Mouse (Mus musculus): Measurements from ENCODE around the gene B230118H07Rik. TPM values are rescaled to one million over a fixed set of nuclear protein-coding genes. Genes with fewer than 3 reads are reported as not detected.

Gene B230118H07Rik
- polyA plus RNA-seq, 1 experiment, result 51.8 TPM

DNA sequence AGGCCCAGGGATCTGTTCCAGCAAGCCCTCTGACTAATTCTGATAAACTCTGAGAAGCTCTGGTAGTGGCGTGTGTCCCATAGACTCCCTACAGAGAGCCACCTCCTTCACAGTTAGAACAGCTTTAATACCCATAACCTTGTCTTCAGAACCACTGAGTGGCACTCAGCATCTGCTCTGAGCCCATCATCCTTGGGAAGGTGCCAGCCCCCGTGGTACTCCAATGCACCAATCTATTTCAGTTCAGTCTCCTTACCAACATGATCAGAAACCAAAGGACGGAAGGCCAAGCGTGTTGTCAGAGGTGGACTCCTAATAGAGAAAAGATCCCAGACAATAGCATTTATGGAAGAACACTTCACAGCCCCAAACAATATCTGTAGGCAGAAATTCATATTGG is 124.2 kb downstream of the B230118H07Rik start:
- TF ChIP-seq POLR2A (IDR thresholded peaks at IDR 0.05; ENCODE audit: control insufficient read depth, low read depth, low read length) (no peak), CTCF (IDR thresholded peaks at IDR 0.05; ENCODE audit: control insufficient read depth, insufficient read depth, insufficient replicate concordance, low read depth, low read length) (no peak)
- Histone ChIP-seq H3K4me3 (ENCODE audit: control insufficient read depth, low read depth, low read length) (no peak overlapping the region), H3K4me1 (ENCODE audit: control insufficient read depth, insufficient read depth, low read length) (peaks cover 2% of the 10 kb centered on the region; the same call in 1 of the 2 replicates), H3K27ac (ENCODE audit: control insufficient read depth, insufficient read depth, low read depth, low read length) (no peak overlapping the region), H3K27me3 (ENCODE audit: control insufficient read depth, insufficient read depth, low read length) (no peaks in the 10 kb centered on the region), H3K36me3 (ENCODE audit: control insufficient read depth, insufficient read depth, low read length) (no peaks in the 10 kb centered on the region)

GRCm38 (mm10) chr2:101520503-101520902 is 128.8 kb downstream of the B230118H07Rik start:
- Histone ChIP-seq H3K27ac (ENCODE audit: control insufficient read depth, insufficient read depth, low read depth, low read length) (no peak overlapping the region), H3K4me3 (ENCODE audit: control insufficient read depth, low read depth, low read length) (no peak overlapping the region), H3K4me1 (ENCODE audit: control insufficient read depth, insufficient read depth, low read length) (peaks cover 2% of the 10 kb centered on the region; the same call in 1 of the 2 replicates), H3K27me3 (ENCODE audit: control insufficient read depth, insufficient read depth, low read length) (no peaks in the 10 kb centered on the region), H3K36me3 (ENCODE audit: control insufficient read depth, insufficient read depth, low read length) (no peaks in the 10 kb centered on the region)
- no peak for TF ChIP-seq POLR2A (IDR thresholded peaks at IDR 0.05; ENCODE audit: control insufficient read depth, low read depth, low read length)
- no peak for TF ChIP-seq CTCF (IDR thresholded peaks at IDR 0.05; ENCODE audit: control insufficient read depth, insufficient read depth, insufficient replicate concordance, low read depth, low read length)

DNA sequence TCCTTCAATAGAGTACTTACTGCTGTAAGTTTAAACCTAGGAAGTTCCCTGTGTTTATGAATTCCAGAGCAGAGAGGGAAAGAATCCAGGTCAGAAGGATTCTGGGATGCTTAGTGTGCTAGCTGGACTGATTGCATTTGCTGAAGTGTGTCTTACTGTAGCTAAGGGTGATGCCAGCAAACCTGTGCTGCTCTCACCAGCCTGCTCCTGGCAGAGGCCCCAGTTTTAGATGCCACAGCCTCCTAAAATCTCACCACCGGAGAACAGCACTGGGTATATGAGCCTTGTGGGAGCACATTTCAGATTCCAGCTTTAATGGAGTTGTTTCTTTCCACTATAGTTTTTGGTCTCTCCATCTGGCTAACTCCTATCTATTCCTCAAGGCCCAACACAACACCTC is 129.4 kb downstream of the B230118H07Rik start:
- no peak overlapping the region for H3K27ac ChIP-seq (ENCODE audit: control insufficient read depth, insufficient read depth, low read depth, low read length)
- TF ChIP-seq POLR2A (IDR thresholded peaks at IDR 0.05; ENCODE audit: control insufficient read depth, low read depth, low read length) (no peak), CTCF (IDR thresholded peaks at IDR 0.05; ENCODE audit: control insufficient read depth, insufficient read depth, insufficient replicate concordance, low read depth, low read length) (no peak)
- no peak overlapping the region for H3K4me3 ChIP-seq (ENCODE audit: control insufficient read depth, low read depth, low read length)
- H3K4me1 ChIP-seq (ENCODE audit: control insufficient read depth, insufficient read depth, low read length), result peaks cover 2% of the 10 kb centered on the region; the same call in 1 of the 2 replicates
- no peaks in the 10 kb centered on the region for H3K27me3 ChIP-seq (ENCODE audit: control insufficient read depth, insufficient read depth, low read length)
- no peaks in the 10 kb centered on the region for H3K36me3 ChIP-seq (ENCODE audit: control insufficient read depth, insufficient read depth, low read length)

Other genes starting within 250 kb of the B230118H07Rik start
- 0.35 and 0.37 TPM in 2 replicates for gene Rag2, start 24.8 kb downstream of the B230118H07Rik start, polyA plus RNA-seq (2012; rRNA removed)
- 0.17 and 0.25 TPM in 2 replicates for gene Rag1, start within 50 bp of the B230118H07Rik start, polyA plus RNA-seq (2012; rRNA removed)
- 1.9 and 2.7 TPM in 2 replicates for gene Traf6, start 28.9 kb upstream of the B230118H07Rik start, polyA plus RNA-seq (2012; rRNA removed)
- 1.1 and 1.3 TPM in 2 replicates for gene Prr5l, start 233.5 kb upstream of the B230118H07Rik start, polyA plus RNA-seq (2012; rRNA removed)
- gene Commd9, start 236.7 kb upstream of the B230118H07Rik start, polyA plus RNA-seq (2012; rRNA removed), result 27.6 and 32.1 TPM in 2 replicates

Measured in testis, adult 2 months (tissue).